Mouse (Mus musculus) ovary, postnatal 10 days (tissue): ENCODE measurements around the gene Gpr22.

Experiments used
- DNase-seq: peaks from one replicate; pipeline ENCODE4 v3.0.0; 2022; ENCODE audit warnings: low spot score

Gpr22 gene

DNA sequence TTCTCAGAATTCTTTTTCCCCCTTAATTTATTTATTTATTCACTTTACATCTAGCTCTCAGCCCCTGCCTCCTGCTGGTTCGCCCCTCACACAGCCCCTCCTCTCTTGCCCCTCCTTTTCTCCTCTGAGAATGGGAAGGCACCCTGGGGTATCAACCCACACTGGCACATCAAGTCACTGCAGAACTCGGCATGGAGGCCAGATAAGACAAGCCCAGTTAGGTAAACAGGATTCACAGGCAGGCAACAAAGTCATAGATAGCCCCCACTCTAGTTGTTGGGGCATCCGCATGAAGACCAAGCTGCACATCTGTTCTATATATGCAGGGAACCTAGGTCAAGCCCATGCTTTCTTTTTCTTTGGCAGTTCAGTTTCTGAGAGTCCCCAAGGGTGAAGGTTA, 46.6 kb downstream of the Gpr22 start:
- no peak for DNase-seq

DNA sequence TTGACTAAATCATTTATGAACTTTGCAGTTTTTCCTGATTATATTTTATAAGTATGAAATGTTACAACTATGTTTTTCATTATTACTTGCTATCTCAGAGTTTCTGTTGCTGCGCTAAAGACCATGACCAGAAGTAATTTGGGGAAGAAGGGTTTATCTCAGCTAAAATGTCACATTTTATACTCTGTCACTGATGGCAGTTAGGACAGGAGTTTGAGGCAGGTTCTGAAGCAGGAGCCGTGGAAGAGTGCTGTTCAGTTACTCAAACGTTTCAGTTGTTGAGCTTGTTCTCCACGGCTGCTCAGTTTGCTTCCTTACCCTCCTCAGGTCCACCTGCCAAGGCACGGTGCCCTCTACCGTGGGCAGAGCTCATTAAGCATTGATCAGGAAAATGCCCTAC, 47.7 kb downstream of the Gpr22 start:
- no peak for DNase-seq
